Mouse (Mus musculus): ENCODE measurements at regions not wholly inside any gene's neighbourhood (a gene's known extent, or its start where the extent isn't known, plus 50 kb on each side); places are given as distances from the start of the nearest gene placed in this dataset.

GRCm38 (mm10) chr10:98717856-98718255, 196.3 kb upstream of the Atp2b1 start:
- DNase-seq (ENCODE audit: low spot score) = no peak

- DNase-seq (ENCODE audit: low spot score) = no peak
Measured at GRCm38 (mm10) chr10:98718706-98719105, 195.5 kb upstream of the Atp2b1 start.

- no peak for DNase-seq (ENCODE audit: low spot score)
Measured at GRCm38 (mm10) chr10:98720256-98721005, 193.8 kb upstream of the Atp2b1 start.

- no peak for DNase-seq (ENCODE audit: low spot score)
Measured at GRCm38 (mm10) chr10:98725110-98725509, 189.1 kb upstream of the Atp2b1 start.

GRCm38 (mm10) chr10:98727130-98727529, 187.1 kb upstream of the Atp2b1 start:
- DNase-seq (ENCODE audit: low spot score) = no peak

- DNase-seq (ENCODE audit: low spot score) = no peak
Measured at GRCm38 (mm10) chr10:98728396-98729030, 185.7 kb upstream of the Atp2b1 start.

- no peak for DNase-seq (ENCODE audit: low spot score)
Measured at GRCm38 (mm10) chr10:98733950-98734585, 180.1 kb upstream of the Atp2b1 start.

- DNase-seq (ENCODE audit: low spot score) = no peak
Measured at GRCm38 (mm10) chr10:98740507-98741147, 173.6 kb upstream of the Atp2b1 start.

- no peak for DNase-seq (ENCODE audit: low spot score)
Measured at GRCm38 (mm10) chr10:98741398-98741797, 172.8 kb upstream of the Atp2b1 start.

GRCm38 (mm10) chr10:98742822-98743605, 171.2 kb upstream of the Atp2b1 start:
- DNase-seq (ENCODE audit: low spot score) = no peak

- DNase-seq (ENCODE audit: low spot score) = no peak
Measured at GRCm38 (mm10) chr10:98744246-98744645, 170.0 kb upstream of the Atp2b1 start.

GRCm38 (mm10) chr10:98744662-98745061, 169.5 kb upstream of the Atp2b1 start:
- no peak for DNase-seq (ENCODE audit: low spot score)

- no peak for DNase-seq (ENCODE audit: low spot score)
Measured at GRCm38 (mm10) chr10:98745409-98745808, 168.8 kb upstream of the Atp2b1 start.

GRCm38 (mm10) chr10:98745861-98746260, 168.3 kb upstream of the Atp2b1 start:
- no peak for DNase-seq (ENCODE audit: low spot score)

- DNase-seq (ENCODE audit: low spot score) = no peak
Measured at GRCm38 (mm10) chr10:98748856-98749583, 165.2 kb upstream of the Atp2b1 start.

GRCm38 (mm10) chr10:98749584-98749947, 164.6 kb upstream of the Atp2b1 start:
- DNase-seq (ENCODE audit: low spot score) = no peak

GRCm38 (mm10) chr10:98751376-98752058, 162.7 kb upstream of the Atp2b1 start:
- DNase-seq (ENCODE audit: low spot score) = no peak

GRCm38 (mm10) chr10:98761080-98761479, 153.1 kb upstream of the Atp2b1 start:
- no peak for DNase-seq (ENCODE audit: low spot score)

- no peak for DNase-seq (ENCODE audit: low spot score)
Measured at GRCm38 (mm10) chr10:98765786-98766419, 148.3 kb upstream of the Atp2b1 start.

GRCm38 (mm10) chr10:98779783-98780182, 134.4 kb upstream of the Atp2b1 start:
- no peak for DNase-seq (ENCODE audit: low spot score)
